Mouse (Mus musculus) limb, embryonic 14.5 days (tissue): Measurements from ENCODE around the gene Usp33. TPM values are rescaled to one million over a fixed set of nuclear protein-coding genes. Genes with fewer than 3 reads are reported as not detected.
A peak's percentile ranks its signal among the peaks of the same experiment; 100 is the strongest.

Experiments
- ATAC-seq: fragments of 200-750 bp; cut with Nextera tagmentation; 2 replicates; pipeline ENCODE4 v1.8.0; 2017; ENCODE audit warnings: low read depth, moderate number of reproducible peaks, moderate TSS enrichment; ENCODE audit not compliant: low FRiP score
- DNase-seq: peaks from one replicate; pipeline ENCODE4 v3.0.0-alpha.2; 2015; ENCODE audit warnings: low spot score
- H3K27ac ChIP-seq: fragments of 300-500 bp; sonication (generic); replicated peaks from 2 replicates; pipeline ENCODE4 v1.5.1; 2014; ENCODE audit warnings: low read depth, mild to moderate bottlenecking, low read length, moderate library complexity, mixed read lengths
- H3K27me3 ChIP-seq: fragments of 300-500 bp; sonication (generic); 2 replicates; pipeline ENCODE4 v1.6.1; 2014; ENCODE audit warnings: low read length, mixed read lengths; ENCODE audit not compliant: control insufficient read depth, insufficient read depth
- H3K36me3 ChIP-seq: fragments of 300-500 bp; sonication (generic); 2 replicates; pipeline ENCODE4 v1.6.1; 2014; ENCODE audit warnings: mild to moderate bottlenecking, low read length, moderate library complexity, mixed read lengths; ENCODE audit not compliant: control insufficient read depth, insufficient read depth
- H3K4me1 ChIP-seq: fragments of 300-500 bp; sonication (generic); 2 replicates; pipeline ENCODE4 v1.6.1; 2014; ENCODE audit warnings: antibody characterized with exemption, low read length, mixed read lengths; ENCODE audit not compliant: control insufficient read depth, insufficient read depth
- H3K4me2 ChIP-seq: fragments of 300-500 bp; sonication (generic); replicated peaks from 2 replicates; pipeline ENCODE4 v1.6.1; 2014; ENCODE audit warnings: low read depth, mild to moderate bottlenecking, low read length, moderate library complexity; ENCODE audit not compliant: severe bottlenecking
- H3K4me3 ChIP-seq: fragments of 300-500 bp; sonication (generic); replicated peaks from 2 replicates; pipeline ENCODE4 v1.5.1; 2014; ENCODE audit warnings: low read length
- H3K9ac ChIP-seq: fragments of 300-500 bp; sonication (generic); 2 replicates; pipeline ENCODE4 v1.6.1; 2014; ENCODE audit warnings: mild to moderate bottlenecking, low read depth, low read length, moderate library complexity; ENCODE audit not compliant: severe bottlenecking
- H3K9me3 ChIP-seq: fragments of 300-500 bp; sonication (generic); 2 replicates; pipeline ENCODE4 v1.6.1; 2016; ENCODE audit warnings: low read length; ENCODE audit not compliant: control insufficient read depth
- POLR2A ChIP-seq: fragments of 200-500 bp; IDR thresholded peaks from 2 replicates; pipeline ENCODE4 v1.8.0; 2012; ENCODE audit warnings: inconsistent platforms, mild to moderate bottlenecking, moderate library complexity, borderline replicate concordance; ENCODE audit not compliant: insufficient read depth, insufficient read length; ENCODE audit errors: extremely low read depth
- WGBS: fragments of 180-500 bp; shearing (Covaris S2); extraction: QIAGEN DNeasy Blood & Tissue Kit; methylation state at CpG from one replicate; pipeline ENCODE4 v1.1.7; 2014; 5-methylcytosine and 5-hydroxymethylcytosine counted together
- polyA plus RNA-seq, 2 experiments: library from polyadenylated mRNA; depleted of rRNA in 1 of 2; stranded (reverse) in 1 of 2; unstranded in 1 of 2; fragments of >200 nt; fragmentation: Nextera tagmentation in 1 of 2; extraction: Ambion mirVana in 1 of 2; gene quantifications; 2 replicates each; pipeline versions ENCODE4 v1.2.1 to v1.2.3; 2012 to 2014

Usp33 gene
- 44.0 and 54.9 TPM in 2 replicates for polyA plus RNA-seq (2012; rRNA removed)
- 44.9 and 50.9 TPM in 2 replicates for polyA plus RNA-seq (2014; fragmentation: Nextera tagmentation; extraction: Ambion mirVana)

GRCm38 (mm10) chr3:152345732-152346632 is at the start of gene Usp33:
Usp33 (plus strand) TSS chr3:152346478.
- ATAC-seq: peak; percentile 98
- peak within 1 kb of the TSS; percentile 82 for H3K9ac ChIP-seq
- 0 out of 2 replicates have a peak, but pooled peaks cover 6% of the 10 kb centered on the region for H3K36me3 ChIP-seq
- peak; percentile 77; the same call in 1 of the 2 replicates for TF ChIP-seq POLR2A
- H3K27ac ChIP-seq: peak within 1 kb of the TSS; percentile 81; the same call in 1 of the 2 replicates
- WGBS: 11% methylated on average over 31 of the region's 44 CpGs
- H3K4me2 ChIP-seq: peak within 1 kb of the TSS; percentile 70
- peaks cover 9% of the 10 kb centered on the region for H3K4me1 ChIP-seq
- no peaks in the 10 kb centered on the region for H3K27me3 ChIP-seq
- DNase-seq: peak; percentile 92
- peak within 1 kb of the TSS; percentile 57 for H3K4me3 ChIP-seq
- H3K9me3 ChIP-seq: no peaks in the 10 kb centered on the region

GRCm38 (mm10) chr3:152300376-152301337 is 45.6 kb upstream of the Usp33 start:
- TF ChIP-seq POLR2A: no peak
- no peak overlapping the region for H3K9ac ChIP-seq
- 64% methylated on average over 14 of the region's 14 CpGs for WGBS
- H3K36me3 ChIP-seq: peaks cover 29% of the 10 kb centered on the region
- H3K27ac ChIP-seq: no peak overlapping the region
- peak; percentile 52 for DNase-seq
- no peak overlapping the region for H3K4me3 ChIP-seq
- no peak overlapping the region for H3K4me2 ChIP-seq
- ATAC-seq: peak; percentile 46; the same call in 1 of the 2 replicates
- H3K4me1 ChIP-seq: peaks cover 10% of the 10 kb centered on the region; the same call in 1 of the 2 replicates
- no peaks in the 10 kb centered on the region for H3K9me3 ChIP-seq
- no peaks in the 10 kb centered on the region for H3K27me3 ChIP-seq

GRCm38 (mm10) chr3:152302991-152303390 is 43.3 kb upstream of the Usp33 start:
- no peaks in the 10 kb centered on the region for H3K9me3 ChIP-seq
- TF ChIP-seq POLR2A: no peak
- H3K9ac ChIP-seq: no peak overlapping the region
- 66% methylated on average over 9 of the region's 9 CpGs for WGBS
- no peak overlapping the region for H3K27ac ChIP-seq
- ATAC-seq (no peak), DNase-seq (no peak)
- H3K27me3 ChIP-seq: no peaks in the 10 kb centered on the region
- no peak overlapping the region for H3K4me3 ChIP-seq
- peaks cover 10% of the 10 kb centered on the region; the same call in 1 of the 2 replicates for H3K4me1 ChIP-seq
- peaks cover 19% of the 10 kb centered on the region for H3K36me3 ChIP-seq
- H3K4me2 ChIP-seq: no peak overlapping the region

GRCm38 (mm10) chr3:152304093-152304815 is 42.0 kb upstream of the Usp33 start:
- Histone ChIP-seq H3K27ac (0 out of 2 replicates have a peak overlapping the region, but pooled peaks have one; percentile 38), H3K27me3 (no peaks in the 10 kb centered on the region), H3K9me3 (no peaks in the 10 kb centered on the region), H3K9ac (no peak overlapping the region), H3K4me1 (peaks cover 10% of the 10 kb centered on the region; the same call in 1 of the 2 replicates), H3K36me3 (peaks cover 19% of the 10 kb centered on the region), H3K4me3 (no peak overlapping the region), H3K4me2 (no peak overlapping the region)
- 26% methylated on average over 6 of the region's 6 CpGs for WGBS
- ATAC-seq (peak; percentile 53; the same call in 1 of the 2 replicates), DNase-seq (no peak)
- TF ChIP-seq POLR2A: no peak
